Mouse (Mus musculus) right cerebral cortex, postnatal 10 days (tissue): ENCODE measurements at regions not wholly inside any gene's neighbourhood (a gene's known extent, or its start where the extent isn't known, plus 50 kb on each side); places are given as distances from the start of the nearest gene placed in this dataset.
"Not testable (repeated sequence)": the region's sequence is repeated elsewhere in the genome, so short reads cannot be mapped to it uniquely, and the experiment has no call there.

Experiments used
- DNase-seq, 2 experiments: peaks; one replicate each; pipeline ENCODE4 v3.0.0; 2021; ENCODE audit warnings: low spot score in 2 of 2

DNA sequence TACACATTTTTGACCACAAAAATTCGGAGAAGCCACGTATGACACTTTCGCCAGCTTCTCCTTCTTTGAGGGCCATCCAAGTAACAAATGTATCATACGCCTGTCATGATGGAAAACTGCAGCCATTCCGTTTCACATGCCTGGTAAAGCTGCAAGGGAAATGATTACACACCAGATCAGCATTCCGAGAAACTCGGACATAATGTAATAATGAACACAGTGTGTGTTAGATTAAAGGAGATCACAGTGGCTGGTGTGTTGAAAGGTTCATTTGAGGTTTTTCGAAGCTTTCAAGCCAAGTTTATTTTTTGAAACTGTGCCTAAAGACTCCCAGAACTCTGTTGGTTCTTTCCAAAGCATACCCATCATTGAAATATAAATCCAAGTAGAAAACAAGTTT lies 137.8 kb upstream of the Mad2l1 start:
- no peak for DNase-seq

DNA sequence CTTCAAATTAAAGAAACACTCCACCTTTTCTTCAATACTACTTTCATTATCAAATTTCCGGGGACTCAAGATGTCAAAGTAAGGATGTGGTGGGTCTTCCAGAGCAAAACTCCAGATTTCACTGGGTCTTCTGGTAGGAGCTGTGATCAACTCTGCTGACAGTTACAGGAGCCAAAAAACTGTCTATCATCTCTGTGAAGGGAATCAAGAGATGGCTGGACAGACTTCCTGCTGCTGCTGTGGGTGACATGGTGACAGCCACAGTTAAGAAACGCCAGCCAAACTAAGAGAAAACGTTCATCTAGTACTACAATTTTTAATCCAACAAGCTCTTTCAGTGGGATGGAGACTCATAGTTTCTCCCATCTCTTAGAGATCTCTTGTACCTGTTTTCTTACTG lies 136.5 kb upstream of the Mad2l1 start:
- no peak for DNase-seq

DNA sequence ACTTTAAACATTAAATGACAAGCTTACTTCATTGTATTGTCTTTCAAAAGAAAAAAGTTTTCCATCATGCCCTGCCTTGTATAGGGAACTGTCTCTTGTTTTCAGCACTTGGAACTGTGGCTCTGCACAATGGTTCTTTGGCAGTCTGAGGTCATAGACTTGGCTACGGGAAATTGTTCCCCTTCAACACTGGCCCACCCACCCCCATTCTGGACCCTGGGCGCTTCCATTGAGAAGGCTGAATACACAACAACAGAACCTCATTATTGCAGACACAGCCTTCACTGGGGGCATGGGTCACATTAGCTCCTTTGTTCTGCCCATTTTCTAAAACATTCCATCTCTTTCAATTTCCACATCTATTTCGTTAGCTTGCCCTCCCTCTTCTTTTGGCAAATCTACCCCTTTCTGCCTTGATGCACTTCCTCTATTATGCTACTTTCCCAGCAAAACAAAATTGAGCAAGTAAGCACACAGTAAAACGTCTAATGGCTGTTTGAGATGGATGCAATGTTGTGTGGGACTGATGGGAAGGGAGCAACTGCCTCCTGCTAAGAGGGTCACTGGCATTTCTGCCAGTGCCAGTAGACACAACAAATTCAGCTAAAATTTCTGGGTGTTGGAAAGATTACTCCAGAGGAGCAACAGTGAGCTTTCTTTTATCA lies 136.0 kb upstream of the Mad2l1 start:
- peak; percentile 33 for DNase-seq

DNA sequence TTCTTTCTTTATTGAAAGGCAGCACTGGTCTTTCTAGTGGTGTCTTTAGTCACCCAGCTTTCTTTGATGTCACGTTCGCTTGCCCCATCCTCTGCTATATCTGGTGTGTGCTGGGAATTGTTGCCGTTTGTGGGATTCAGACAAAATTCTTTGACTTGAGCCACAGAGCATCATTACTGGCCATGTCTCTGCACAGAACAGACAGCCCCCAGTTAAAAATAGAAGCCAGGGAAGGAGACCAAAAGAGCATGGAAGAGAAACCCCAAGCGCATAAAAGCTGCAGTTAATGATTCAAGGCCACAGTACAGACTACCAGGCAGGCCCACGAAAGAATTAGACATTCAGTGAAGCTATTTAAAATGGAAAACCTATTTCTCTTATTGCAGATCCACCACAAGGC lies 133.7 kb upstream of the Mad2l1 start:
- DNase-seq = no peak

DNA sequence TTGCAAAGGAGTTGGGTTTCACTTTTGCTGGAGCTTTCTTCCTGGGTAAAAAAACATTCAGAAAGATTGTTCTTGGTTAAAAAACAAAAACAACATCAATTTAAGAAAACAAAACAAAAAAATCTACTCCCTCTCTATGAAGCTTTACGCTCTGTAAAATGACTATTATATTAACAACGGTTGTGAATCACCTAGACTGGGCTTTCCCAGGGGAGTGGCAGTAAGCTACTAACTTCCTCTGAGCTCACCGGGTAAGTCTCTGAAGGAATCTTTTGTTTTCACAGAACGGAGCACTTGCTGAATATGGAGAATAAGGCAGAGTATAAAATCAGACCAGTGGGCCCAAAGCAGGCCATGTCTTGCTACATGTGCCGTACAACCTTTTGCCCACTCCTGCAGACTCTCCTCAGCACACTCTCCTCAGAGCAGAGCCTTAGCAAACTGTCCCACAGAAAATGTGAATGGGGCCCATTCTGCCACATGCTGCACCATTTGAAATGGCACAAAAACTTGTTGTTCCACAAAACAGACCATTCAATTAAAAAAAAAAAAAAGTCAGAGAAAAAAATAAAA lies 133.2 kb upstream of the Mad2l1 start:
- no peak for DNase-seq

DNA sequence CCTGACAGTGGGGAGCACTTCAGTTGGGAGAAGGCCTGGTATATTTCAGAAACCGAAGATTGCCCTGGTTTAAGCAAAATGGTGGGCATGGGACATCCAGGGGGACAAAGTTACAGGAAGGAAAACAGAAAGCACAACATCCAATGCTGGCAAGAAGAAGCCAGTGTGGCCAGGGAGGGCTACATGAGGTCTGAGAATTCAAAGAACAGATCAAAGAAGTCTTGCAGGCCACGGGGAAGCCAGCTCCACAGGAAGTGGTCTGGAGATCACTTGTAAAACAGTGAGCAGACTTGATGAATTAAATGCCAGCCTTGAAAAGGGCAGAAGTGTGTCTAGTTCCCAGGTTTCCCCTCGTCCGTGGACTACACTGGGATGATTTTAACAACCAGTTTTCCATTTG lies 120.4 kb upstream of the Mad2l1 start:
- no peak for DNase-seq

DNA sequence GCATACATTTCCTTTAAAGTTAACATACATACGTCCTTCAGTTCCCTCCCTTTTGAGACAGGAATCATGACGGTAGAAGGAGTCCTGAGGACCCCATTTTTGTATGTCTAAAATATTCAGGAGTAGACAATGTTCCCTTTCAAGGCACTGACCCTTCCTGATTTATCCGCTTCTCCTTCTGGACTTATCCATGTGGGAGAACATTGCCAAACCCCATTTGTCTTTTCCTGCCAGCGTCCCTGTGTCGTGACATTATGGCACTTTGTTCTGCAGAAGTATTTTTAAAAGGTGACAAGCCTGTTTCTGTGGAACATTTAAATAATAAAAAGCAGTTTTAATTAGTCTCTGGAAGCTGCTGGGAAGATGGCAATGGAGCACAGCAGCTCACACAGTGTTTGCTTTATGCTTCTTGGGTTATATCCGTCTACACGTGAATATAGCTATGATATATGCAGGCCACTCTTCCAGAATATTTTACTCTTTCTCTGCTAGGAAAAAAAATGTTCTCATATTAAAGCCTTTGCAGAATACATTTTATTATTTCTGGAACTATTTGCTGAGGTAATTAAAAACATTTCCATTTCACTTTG lies 115.6 kb upstream of the Mad2l1 start:
- no peak for DNase-seq

DNA sequence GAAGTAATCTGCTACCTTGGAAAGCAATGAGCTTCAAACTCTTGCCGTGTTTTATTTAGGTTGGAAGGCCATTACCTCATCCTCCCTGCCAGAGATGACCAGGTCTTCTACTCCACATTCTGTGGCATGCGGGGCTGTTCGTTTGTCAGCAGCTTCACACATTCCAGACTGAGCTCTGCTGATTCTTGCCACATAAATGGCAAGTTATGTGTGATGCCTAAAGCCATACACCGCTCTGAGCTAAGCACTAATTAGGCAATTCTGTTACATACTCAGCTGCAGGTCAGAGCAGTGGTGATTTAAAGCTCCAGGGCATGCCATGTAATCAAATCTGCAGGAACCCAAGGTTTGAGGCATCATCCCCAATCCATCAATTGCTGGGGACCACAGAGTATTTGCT lies 106.8 kb upstream of the Mad2l1 start:
- DNase-seq = no peak

DNA sequence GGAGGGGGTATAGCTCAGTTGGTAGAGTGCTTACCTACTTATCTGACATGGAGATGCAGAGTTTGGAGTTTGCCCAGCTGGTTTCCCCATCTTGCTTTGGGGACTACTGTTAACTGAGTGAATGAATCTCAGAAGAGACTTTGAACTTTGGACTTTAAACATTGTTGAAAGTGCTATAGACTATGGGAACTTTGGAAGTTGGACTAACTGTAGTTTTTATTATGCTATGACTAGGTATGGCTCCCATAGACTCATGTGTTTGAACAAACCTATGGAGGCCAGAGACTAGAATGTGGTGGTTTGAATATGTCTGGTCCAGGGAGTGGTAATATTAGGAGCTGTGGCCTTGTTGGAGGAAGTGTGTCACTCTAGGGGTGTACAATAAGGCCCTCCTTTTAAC lies 84.8 kb upstream of the Mad2l1 start:
- not testable (repeated sequence) for DNase-seq

DNA sequence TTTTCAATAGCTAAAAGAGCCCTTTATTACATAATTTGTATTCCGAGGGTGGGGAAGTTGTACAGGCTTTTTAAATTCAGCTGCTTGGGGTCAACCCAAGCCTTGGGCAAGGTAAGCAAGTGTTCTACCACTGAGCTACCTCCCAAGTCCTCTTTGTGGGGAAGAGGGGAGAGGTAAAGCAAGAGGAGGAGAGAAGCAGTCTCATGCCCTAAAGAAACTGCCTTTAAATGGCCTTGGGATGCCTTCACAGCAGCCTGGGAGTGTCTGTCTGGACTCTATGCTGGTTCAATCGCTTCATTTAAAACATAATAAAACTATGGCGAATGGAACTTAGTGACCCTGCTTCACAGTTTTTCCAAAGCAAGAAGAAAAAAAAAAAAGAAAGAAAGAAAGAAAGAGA lies 77.0 kb upstream of the Mad2l1 start:
- DNase-seq = no peak

DNA sequence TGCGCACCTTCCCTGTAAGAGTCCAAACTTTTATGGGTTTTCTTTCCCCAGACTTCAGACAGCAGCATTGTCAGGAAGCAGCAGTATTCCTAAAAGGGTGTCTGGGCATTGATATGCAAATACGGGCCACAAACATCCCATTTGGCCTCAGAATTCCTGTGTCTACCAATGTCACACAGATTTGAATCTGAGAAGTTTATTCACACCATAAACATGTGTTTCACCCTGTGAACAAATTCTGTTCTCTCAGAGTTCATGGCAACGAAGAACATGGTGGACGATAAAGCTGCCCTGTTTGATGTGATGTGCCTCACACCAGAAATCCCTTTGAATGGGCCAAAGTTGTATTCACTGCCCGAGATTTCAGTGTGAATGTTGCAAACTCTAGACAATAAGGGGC lies 70.7 kb upstream of the Mad2l1 start:
- DNase-seq = no peak

DNA sequence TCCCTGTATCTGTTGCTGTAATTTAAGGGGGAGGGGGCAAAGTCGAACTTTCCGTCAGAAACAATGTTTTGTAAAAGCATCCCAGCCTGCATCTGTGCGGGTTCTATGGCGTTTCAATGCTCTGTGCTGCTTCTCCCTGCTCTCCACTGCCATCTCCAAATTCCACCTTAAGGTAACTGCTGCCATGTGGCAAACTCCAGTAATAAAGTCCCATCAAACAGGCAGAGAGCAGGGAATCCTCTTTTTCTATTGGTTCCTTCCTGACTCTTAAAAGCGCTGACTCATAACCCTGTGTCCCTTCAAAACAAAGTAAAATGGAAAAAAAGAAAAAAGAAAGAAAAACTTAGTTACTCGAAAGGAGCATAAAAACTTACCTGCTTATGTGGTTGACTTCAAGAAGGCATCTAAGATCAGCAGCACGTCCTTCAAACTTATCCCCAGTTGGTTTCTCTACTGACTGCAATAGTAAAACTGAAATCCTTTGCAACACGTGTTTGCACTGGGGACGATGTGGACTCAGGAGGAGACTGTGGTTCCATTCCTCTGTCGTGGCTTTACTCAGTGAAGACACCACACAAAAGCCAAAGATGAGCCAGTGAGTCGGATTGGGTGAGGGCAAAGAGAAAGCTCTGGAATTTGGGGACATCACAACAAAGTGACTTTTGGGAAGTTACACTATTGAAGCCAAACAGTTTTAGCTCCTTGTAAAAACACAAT lies 69.9 kb upstream of the Mad2l1 start:
- no peak for DNase-seq

DNA sequence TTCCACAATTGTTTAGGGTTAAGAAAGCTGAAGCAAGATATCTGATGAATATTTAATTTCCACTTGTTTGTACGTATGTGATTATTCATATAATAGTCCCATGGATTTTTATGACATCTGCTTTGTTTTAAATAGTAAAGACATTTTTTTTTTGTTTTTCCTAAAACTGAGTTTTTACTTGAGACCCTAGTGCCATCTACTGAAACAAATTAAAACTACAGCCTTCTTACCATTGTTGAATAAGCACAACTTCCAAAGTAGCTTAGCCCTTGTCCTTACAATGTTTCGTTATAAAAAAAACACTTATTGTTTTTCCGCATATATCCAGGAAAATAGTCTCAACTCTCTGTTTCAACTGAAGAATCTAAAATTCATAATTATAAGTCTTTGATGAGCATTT lies 68.4 kb upstream of the Mad2l1 start:
- DNase-seq = no peak

DNA sequence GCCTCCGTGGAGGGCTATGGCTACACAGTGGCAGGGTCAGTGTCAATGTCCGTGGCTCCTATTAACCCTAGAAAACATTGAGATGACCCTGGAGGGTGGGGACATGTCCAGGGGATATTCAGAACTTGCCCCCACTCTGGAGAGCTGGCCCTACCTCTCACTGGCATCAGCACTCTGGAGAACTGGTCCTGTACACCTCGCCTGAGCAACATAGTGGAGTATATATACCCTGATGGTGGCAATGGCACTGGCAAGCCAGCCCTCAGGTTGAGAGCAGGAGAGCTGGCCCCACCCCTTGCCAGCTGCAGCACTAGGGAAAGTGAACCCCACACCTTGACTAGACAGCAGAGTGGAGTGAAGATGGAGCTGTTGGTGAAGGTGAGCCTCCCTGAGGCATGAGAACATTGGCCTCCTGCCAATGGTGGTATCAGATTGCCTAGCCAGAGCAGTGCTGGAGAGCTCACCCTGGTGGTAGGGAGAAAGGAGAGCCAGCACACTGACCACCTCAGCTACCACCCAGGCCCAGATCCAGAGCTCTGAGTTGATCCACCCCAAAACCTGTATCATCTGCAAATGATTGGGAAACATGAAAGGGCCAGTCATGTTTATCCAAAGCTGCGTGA lies 64.5 kb upstream of the Mad2l1 start:
- no peak for DNase-seq

DNA sequence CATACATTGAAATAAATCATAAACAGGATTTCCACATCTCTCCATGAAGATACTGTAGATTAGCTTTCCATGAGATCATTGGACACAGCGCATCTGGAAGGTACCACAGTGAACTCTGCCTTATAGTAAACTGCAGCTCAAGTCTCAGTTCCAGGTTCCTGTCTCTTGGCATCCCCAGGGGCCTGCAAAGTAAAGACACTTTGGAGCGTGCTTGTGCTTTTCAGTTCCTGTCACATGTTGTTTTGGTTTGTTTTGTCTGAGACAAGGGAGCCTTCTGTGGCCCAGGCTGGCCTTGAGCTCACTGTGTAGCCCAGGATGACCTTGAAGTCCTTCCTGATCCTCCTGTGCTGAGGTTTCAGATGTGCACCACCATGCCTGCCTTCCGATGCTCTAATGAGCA lies 63.4 kb upstream of the Mad2l1 start:
- DNase-seq = no peak

DNA sequence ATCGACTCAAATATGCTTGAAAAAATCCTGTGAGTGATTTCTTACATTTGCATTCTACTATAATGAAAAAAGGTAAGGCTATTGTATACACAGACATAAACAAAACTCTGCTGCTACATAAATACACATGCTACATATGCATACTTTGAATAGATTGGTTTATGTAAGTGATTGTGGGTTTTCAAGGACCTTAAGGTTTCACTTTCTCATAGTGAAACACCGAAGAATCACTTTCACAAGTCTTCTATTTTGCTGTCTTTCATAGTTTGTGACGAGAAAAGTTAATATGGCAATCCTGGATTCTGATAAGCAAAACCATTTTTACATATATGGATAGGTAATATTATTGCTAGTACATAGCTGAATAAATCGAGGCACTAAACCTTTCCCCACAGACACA lies 62.5 kb upstream of the Mad2l1 start:
- DNase-seq = no peak

DNA sequence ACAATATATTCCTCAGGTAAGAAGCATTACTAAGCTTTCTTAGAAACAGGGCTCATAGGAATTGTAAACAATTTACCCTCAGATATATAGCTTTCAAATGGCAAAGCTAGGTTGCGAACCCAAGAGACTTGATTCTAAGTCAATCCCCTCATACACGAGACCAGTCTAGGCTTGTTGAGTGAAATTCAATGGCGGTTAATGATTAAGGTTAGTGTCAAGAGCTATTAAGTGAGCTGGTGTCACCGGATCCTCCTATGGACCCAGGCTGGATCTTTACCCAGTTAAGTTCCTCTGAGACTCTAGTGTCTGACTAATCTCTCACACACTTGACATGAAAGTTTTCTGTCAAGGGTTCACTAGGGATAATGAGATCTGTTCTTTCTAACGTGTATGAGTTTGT lies 57.6 kb upstream of the Mad2l1 start:
- no peak for DNase-seq

DNA sequence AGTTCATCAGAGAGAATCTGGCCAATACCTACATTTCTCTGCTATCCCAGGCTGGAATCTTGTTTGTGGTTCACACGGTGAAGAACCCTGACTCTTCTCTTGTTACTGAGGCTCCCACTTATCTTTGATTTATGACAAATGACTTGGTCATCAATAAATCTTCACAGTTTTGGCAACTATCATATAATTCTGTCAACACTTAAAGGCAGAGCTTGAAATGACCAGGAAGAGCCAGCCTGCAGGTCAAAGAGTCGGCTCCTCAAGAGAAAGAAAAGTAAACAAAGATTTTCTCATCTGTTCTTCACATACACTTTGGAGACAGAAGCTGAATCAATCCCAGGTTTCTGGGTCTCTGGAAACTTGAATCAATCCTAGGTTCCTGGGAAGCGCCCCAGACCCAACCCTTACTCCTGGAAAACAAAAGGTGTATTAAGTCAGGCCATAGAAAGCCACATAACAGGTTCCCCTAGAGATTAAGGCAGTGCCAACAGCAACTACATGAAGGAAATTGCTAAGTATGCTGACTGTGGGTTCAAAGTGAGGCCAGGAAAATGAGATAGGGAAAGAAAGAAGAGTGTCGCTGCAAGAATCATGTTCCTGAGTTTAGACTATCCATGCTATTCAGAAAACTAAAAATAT lies 56.7 kb upstream of the Mad2l1 start:
- no peak for DNase-seq

DNA sequence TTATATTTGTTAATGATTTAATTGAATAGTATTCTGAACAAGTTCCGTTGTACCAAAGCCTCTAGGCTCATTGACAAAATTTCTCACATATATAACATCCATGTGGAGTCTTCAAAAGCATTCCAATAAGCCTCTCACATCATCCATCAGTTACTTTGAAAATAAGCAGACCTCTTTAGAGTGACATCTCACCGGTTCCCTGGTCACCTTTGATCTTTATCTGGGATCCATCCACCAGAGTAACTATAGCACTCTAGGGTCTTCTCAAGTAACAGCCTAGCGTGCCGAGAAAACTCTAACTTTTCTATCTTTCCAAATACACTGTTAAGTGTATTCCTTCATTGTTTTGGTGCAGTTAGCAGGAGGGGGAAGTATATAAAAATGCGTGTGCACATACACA lies 55.6 kb upstream of the Mad2l1 start:
- no peak for DNase-seq

DNA sequence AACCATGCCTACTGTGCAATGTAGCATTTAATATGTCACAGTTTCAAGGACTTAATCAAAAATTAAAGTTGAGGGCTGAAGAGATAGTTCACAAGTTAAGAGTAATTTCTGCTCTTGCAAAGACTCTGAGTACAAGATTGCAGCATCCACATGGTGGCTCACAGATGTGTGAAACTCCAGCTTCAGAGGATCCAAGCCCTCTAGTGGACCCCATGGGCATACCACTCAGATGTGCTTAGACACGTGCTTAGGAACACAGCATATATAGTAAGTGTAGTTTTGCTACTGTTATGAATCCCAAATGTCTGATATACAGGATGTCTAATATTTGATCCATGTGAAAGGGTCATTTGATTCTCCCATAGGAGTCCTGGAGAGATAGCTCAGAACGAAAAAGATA lies 55.0 kb upstream of the Mad2l1 start:
- no peak for DNase-seq

DNA sequence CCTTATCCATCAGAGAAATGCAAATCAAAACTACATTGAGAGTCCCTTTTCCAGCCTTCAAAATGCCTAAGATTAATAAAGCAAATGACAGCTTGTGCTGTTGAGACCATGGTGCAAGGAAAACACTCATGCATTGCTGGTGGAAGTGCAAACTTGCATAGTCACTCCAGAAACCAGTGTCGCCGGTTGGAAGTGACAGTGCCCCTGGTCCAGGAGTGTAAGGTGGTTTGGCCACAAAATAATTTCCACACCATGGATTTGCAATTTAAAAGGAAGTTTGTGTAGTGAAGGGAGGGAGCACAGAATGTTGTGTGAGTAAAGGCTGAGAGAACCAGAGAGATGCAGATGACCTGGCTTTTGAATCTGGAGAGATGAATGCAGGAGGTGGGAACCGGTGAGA lies 52.4 kb upstream of the Mad2l1 start:
- no peak for DNase-seq
